Mouse (Mus musculus): ENCODE measurements around the gene Ctcf. TPM values are rescaled to one million over a fixed set of nuclear protein-coding genes. Genes with fewer than 3 reads are reported as not detected.
A peak's percentile ranks its signal among the peaks of the same experiment; 100 is the strongest.

Gene Ctcf
- polyA plus RNA-seq, 1 experiment from 2014 or later: 75.8 TPM

DNA sequence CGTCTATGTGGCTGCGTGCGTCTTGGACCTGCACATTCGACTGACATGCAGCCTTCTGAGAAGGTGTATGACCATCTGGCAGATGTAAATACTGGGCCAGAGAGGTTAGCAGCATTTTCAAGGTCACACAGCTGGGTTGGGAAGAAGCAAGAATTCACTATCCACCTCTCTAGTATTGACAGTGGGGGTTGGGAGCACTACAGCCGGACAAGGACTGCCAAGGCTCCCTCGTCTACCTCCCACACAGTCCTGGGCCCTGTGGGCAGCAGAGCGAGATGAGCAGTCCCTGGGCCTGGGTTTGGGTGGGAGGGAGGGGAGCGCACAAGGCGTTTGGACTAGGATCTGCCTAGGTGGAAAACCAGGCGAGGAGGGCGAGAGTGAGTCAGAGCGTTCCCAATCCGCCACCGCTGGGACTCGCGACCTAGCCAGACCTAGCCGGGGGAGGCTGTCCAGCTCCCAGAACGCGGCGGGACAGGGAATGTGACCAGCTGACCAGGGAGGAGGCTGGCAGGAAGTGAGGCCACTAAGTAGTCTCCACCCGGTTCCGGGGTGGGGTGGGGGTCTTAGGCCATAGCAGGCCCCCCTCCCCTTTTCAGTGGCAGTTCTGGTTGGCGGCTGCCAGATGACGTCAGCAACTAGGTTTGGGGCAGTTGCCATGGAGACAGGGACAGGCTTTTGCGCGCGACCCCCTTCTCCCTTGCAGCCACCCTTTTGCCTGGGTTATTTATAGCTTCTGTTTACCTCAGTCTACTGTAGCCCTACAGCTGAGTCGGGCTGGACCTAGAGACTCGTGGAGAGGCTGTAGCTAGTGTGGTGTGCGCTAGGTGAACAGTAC, 30.0 kb upstream of the Ctcf start:
- peaks cover 75% of the 10 kb centered on the region for H3K4me1 ChIP-seq (replicated peaks)

DNA sequence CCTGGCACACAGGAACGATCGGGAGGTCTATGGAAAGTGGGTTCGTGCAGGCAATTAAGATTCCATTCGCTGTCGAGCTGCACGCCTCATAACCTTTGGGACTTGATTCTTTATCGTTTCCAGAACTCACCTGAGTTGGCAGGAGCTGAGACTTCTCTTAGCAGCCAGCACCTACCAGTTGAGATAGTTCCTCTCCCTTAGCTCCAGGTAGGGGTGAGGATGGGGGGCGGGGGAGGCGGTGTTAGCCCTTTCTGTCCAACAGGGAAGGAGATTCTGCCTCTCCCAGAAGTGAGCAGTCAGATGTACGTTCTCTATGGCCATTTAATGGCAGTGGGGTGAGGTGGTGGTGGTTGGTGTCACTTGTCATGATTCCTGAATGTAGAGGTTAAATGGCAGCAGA, 29.3 kb upstream of the Ctcf start:
- ATAC-seq (ENCODE audit: low read depth) (no peak), DNase-seq (no peak)
- Histone ChIP-seq H3K36me3 (no peaks in the 10 kb centered on the region; the same call in 1 of the 2 replicates), H3K4me2 (peak overlapping the region; percentile 98), H3K27ac (peak overlapping the region; percentile 86), H3K4me3 (replicated peaks) (peak overlapping the region; percentile 76), H3K9me3 (replicated peaks) (no peaks in the 10 kb centered on the region), H3K4me1 (replicated peaks) (peaks cover 82% of the 10 kb centered on the region), H3K9ac (peak overlapping the region; percentile 86), H3K27me3 (0 out of 2 replicates have a peak, but pooled peaks cover 9% of the 10 kb centered on the region)
- WGBS (ENCODE audit: insufficient replicate concordance): 5% methylated on average over 10 of the region's 10 CpGs

More for the DNA sequence above, 30.0 kb upstream of the Ctcf start:
- H3K4me3 ChIP-seq (replicated peaks): peak overlapping the region; percentile 76
- DNase-seq (peak; percentile 67), ATAC-seq (ENCODE audit: low read depth) (peak; percentile 29)
- peak overlapping the region; percentile 98 for H3K4me2 ChIP-seq
- peak overlapping the region; percentile 86 for H3K9ac ChIP-seq
- no peaks in the 10 kb centered on the region for H3K9me3 ChIP-seq (replicated peaks)
- 0 out of 2 replicates have a peak, but pooled peaks cover 5% of the 10 kb centered on the region for H3K27me3 ChIP-seq
- H3K27ac ChIP-seq: peak overlapping the region; percentile 86
- under 1% methylated on average over 30 of the region's 30 CpGs for WGBS (ENCODE audit: insufficient replicate concordance)
- no peaks in the 10 kb centered on the region for H3K36me3 ChIP-seq

DNA sequence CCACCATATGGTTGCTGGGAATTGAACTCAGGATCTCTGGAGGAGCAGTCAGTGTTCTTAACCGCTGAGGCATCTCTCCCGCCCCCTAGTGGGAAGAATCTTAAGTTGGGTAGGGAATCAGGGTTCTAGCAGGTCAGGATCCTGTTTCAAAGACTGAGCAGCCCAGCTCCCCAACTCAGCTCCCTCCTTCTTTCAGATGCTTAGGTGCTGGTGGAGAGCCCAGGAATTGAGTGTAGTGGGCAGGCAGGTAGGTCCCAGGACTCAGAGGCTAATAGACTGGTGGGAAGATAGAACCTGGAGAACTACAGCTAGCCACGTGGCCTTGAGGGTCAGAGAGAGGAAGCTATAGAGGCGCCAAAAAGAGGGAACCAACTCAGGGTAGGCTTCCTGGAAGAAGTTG, 28.7 kb upstream of the Ctcf start:
- peaks cover 13% of the 10 kb centered on the region; the same call in 1 of the 2 replicates for H3K27me3 ChIP-seq
- ATAC-seq (ENCODE audit: low read depth): no peak
- H3K4me3 ChIP-seq (replicated peaks): no peak overlapping the region
- peak overlapping the region; percentile 98 for H3K4me2 ChIP-seq
- H3K9ac ChIP-seq: 0 out of 2 replicates have a peak overlapping the region, but pooled peaks have one; percentile 86
- peaks cover 88% of the 10 kb centered on the region for H3K4me1 ChIP-seq (replicated peaks)
- no peaks in the 10 kb centered on the region for H3K9me3 ChIP-seq (replicated peaks)
- H3K36me3 ChIP-seq: no peaks in the 10 kb centered on the region; the same call in 1 of the 2 replicates
- peak; percentile 58 for DNase-seq
- WGBS (ENCODE audit: insufficient replicate concordance): 2% methylated on average over 4 of the region's 4 CpGs
- peak overlapping the region; percentile 78 for H3K27ac ChIP-seq

DNA sequence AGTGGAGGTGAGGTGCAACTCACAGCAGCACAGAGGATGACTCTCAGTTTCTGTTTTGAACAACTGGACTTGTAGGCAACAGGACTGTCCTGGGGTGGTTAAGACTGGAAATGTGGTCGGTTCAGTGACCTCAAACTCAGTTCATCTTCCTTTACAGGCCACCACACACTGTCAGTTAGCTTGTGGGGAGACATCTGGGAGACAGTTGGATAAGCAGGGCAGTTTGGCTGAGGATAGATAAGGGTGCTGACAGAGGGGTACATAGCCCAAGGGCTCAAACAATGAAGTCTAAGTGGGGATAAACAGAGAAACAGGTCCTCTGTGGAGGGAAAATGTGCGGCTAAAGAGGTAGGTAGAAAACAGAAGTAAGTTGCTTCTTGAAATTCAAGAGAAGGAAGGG, 27.0 kb upstream of the Ctcf start:
- Histone ChIP-seq H3K27ac (peak overlapping the region; percentile 78), H3K27me3 (peaks cover 17% of the 10 kb centered on the region)
- whole genome bisulfite sequencing (ENCODE audit: insufficient replicate concordance): 7% methylated on average over 2 of the region's 2 CpGs

DNA sequence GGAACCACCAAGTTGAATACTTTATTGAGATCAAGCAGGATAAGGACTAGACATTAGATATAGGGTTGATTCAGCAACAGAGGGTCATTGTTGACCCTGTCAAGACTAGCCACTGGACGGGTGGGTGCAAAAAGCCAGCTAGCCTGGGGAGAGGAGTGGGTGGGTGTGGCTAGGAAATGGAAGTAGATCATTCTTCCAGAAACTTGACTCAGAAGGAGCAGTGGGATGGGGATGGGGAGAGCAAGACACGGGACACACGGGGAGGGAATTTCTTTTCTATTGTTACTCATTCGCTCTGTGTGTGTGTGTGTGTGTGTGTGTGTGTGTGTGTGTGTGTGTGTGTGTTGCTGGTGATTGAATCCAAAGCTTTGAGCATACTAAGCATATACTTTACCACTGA, 26.6 kb upstream of the Ctcf start:
- DNase-seq (no peak), ATAC-seq (ENCODE audit: low read depth) (no peak)
- Histone ChIP-seq H3K27me3 (peaks cover 20% of the 10 kb centered on the region), H3K4me3 (replicated peaks) (peak overlapping the region; percentile 17; the same call in 1 of the 2 replicates), H3K27ac (peak overlapping the region; percentile 78), H3K9ac (peak overlapping the region; percentile 27; the same call in 1 of the 2 replicates), H3K9me3 (replicated peaks) (no peaks in the 10 kb centered on the region), H3K36me3 (peaks cover 2% of the 10 kb centered on the region), H3K4me2 (peak overlapping the region; percentile 48), H3K4me1 (replicated peaks) (peaks cover 99% of the 10 kb centered on the region)
- 14% methylated on average over 4 of the region's 4 CpGs for WGBS (ENCODE audit: insufficient replicate concordance)

More for the DNA sequence above, 27.0 kb upstream of the Ctcf start:
- Histone ChIP-seq H3K36me3 (no peaks in the 10 kb centered on the region; the same call in 1 of the 2 replicates), H3K4me3 (replicated peaks) (peak overlapping the region; percentile 17; the same call in 1 of the 2 replicates), H3K9me3 (replicated peaks) (no peaks in the 10 kb centered on the region), H3K9ac (peak overlapping the region; percentile 27; the same call in 1 of the 2 replicates), H3K4me1 (replicated peaks) (peaks cover 99% of the 10 kb centered on the region), H3K4me2 (peak overlapping the region; percentile 48)
- ATAC-seq (ENCODE audit: low read depth) (peak; percentile 66), DNase-seq (peak; percentile 66)

DNA sequence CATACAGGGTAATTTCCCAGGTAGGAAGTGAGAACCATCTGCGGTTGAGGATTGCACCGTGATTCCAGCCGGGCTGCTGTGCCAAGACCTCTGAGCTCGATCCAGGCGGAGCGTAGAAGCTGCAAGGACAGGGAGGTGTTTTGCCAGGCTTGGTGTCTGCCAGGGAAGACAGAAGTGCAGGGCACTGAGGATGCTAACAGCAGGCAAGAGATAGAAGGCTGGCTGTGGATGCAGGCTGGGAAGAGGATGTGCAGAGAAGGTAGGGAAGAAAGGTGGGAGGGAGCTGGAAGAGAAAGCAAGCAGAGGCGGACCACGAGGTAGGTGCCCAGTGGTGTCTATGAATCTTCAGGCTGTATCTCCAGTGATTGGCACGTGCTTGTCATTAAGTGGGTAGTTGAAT, 24.5 kb upstream of the Ctcf start:
- H3K4me1 ChIP-seq (replicated peaks): peaks cover 83% of the 10 kb centered on the region
- no peak for ATAC-seq (ENCODE audit: low read depth)

DNA sequence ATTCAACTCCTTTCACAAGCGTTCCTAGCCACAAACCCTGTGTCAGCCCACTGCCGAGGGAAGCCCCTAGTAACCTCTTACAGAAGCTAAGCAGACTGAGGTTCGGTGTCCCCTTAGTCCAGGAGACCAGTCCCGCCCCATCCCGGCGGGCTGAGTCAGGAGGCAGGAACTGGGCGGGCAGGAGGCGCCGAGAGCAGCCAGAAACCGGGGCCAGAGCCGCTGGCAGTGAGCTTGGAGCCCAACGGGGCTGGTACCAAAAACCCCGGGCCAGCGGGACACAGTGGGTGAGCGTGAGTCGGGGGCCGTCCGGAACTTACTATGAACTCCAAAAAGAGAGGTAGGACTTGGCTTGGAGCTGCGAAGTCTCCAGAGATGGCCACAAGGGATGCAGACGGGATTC, 23.3 kb upstream of the Ctcf start:
- DNase-seq: no peak
- Histone ChIP-seq H3K9ac (0 out of 2 replicates have a peak overlapping the region, but pooled peaks have one; percentile 22), H3K27me3 (peaks cover 20% of the 10 kb centered on the region), H3K4me1 (replicated peaks) (peaks cover 71% of the 10 kb centered on the region), H3K9me3 (replicated peaks) (no peaks in the 10 kb centered on the region), H3K4me2 (peak overlapping the region; percentile 75), H3K27ac (no peak overlapping the region), H3K4me3 (replicated peaks) (peak overlapping the region; percentile 14), H3K36me3 (peaks cover 34% of the 10 kb centered on the region)
- 9% methylated on average over 20 of the region's 20 CpGs for WGBS (ENCODE audit: insufficient replicate concordance)
- ATAC-seq (ENCODE audit: low read depth): no peak

More for the DNA sequence above, 24.5 kb upstream of the Ctcf start:
- no peak overlapping the region for H3K27ac ChIP-seq
- whole genome bisulfite sequencing (ENCODE audit: insufficient replicate concordance): 80% methylated on average over 9 of the region's 9 CpGs
- H3K9ac ChIP-seq: no peak overlapping the region
- H3K36me3 ChIP-seq: peaks cover 22% of the 10 kb centered on the region
- no peaks in the 10 kb centered on the region for H3K9me3 ChIP-seq (replicated peaks)
- peaks cover 20% of the 10 kb centered on the region for H3K27me3 ChIP-seq
- no peak overlapping the region for H3K4me3 ChIP-seq (replicated peaks)
- DNase-seq: no peak
- H3K4me2 ChIP-seq: no peak overlapping the region

DNA sequence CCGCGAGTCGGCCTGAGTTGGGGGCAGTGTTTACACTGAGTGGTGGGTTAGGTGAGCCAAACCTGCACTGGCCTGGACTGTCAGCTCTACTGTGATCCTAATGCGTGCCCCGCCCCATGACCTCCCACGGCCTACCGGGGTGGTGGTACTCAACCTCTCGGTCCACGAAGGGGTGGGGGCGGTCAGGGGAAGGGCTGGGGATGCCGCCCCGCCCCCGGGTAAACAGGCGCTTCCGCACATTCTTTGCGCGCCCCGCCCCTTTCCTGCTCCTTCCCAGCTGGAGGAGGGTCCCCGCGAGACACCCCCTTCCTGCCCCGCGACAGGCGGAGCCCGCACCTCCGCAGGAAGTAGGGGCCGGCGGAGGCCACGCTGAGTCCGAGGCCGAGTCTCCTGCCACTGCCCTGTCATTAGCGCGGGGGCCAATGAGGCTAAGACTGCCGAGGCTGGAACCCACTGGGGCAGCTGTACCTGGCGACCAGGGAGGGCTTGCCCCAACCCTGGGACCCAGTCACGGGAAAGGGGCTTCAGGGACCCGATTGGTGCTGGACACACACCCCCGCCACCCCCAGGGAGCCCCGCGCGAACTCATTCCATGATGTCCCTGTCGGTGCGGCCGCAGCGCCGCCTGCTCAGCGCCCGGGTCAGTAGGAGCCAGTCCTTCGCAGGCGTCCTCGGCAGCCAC, 22.4 kb upstream of the Ctcf start:
- Histone ChIP-seq H3K27me3 (peaks cover 20% of the 10 kb centered on the region), H3K4me2 (peak overlapping the region; percentile 75), H3K9ac (peak overlapping the region; percentile 51), H3K4me3 (replicated peaks) (peak overlapping the region; percentile 55), H3K4me1 (replicated peaks) (peaks cover 61% of the 10 kb centered on the region), H3K9me3 (replicated peaks) (no peaks in the 10 kb centered on the region), H3K27ac (no peak overlapping the region; the same call in 1 of the 2 replicates), H3K36me3 (peaks cover 43% of the 10 kb centered on the region)
- 22% methylated on average over 50 of the region's 50 CpGs for WGBS (ENCODE audit: insufficient replicate concordance)
- no peak for DNase-seq
- ATAC-seq (ENCODE audit: low read depth): no peak

DNA sequence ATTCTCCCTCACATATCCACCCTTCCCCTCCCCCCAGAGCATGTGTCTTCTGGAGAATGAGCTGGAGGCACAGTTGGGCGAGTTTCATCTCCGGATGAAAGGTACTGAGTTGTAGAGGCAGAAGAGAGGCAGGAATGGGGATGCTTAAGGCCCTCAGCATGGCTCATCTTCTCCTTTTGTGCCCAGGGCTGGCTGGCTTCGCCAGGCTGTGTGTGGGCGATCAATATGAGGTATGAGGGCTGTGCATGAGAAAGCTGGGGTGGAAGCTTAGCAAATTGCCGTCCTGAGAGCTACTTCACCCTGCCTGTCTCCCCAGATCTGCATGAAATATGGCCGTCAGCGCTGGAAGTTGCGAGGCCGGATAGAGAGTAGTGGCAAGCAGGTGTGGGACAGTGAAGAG, 20.4 kb upstream of the Ctcf start:
- Histone ChIP-seq H3K9me3 (replicated peaks) (no peaks in the 10 kb centered on the region), H3K4me3 (replicated peaks) (no peak overlapping the region), H3K36me3 (peaks cover 63% of the 10 kb centered on the region), H3K9ac (no peak overlapping the region), H3K27ac (no peak overlapping the region), H3K4me2 (no peak overlapping the region), H3K4me1 (replicated peaks) (peaks cover 42% of the 10 kb centered on the region), H3K27me3 (peaks cover 20% of the 10 kb centered on the region)
- DNase-seq: no peak
- 89% methylated on average over 9 of the region's 9 CpGs for WGBS (ENCODE audit: insufficient replicate concordance)
- ATAC-seq (ENCODE audit: low read depth): no peak

DNA sequence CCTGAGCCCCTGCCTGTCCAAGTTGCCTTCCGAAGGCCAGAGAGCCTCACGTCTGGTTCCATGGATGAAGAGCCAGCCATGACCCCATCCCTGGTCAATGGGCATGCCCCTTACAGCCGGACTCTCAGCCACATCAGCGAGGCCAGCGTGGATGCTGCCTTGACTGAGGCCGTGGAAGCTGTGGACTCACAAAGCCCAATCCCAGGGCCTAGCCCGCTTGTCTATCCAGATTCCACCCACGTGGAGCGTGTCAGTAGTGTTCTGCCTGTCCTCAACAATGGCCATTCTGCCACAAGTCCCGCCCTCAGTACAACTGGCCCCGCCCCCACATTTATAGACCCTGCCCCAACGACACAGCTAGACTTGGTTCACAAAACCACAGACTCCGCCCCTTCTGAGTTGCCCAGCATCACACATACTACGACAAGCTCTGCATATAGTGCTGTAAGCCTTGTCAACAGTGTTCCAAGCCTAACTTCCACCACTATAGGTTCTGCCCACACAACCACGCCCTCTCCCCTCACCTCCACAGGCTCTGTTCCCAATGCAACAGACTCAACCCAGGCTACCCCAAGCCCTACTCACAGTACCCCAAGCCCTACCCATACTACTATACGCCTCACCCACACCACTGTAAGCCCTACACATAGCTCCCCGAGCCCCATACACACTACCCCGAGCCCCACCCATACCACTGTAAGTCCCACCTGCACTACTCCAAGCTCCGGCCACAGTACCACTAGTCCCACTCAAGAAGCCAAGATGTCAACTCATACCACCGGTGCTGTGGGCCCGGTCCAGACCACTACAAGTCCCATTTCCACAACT, 18.7 kb upstream of the Ctcf start:
- Histone ChIP-seq H3K36me3 (peaks cover 76% of the 10 kb centered on the region), H3K27ac (no peak overlapping the region), H3K4me1 (replicated peaks) (peaks cover 33% of the 10 kb centered on the region), H3K9me3 (replicated peaks) (no peaks in the 10 kb centered on the region), H3K27me3 (peaks cover 11% of the 10 kb centered on the region), H3K4me3 (replicated peaks) (no peak overlapping the region), H3K4me2 (no peak overlapping the region), H3K9ac (no peak overlapping the region)
- WGBS (ENCODE audit: insufficient replicate concordance): 76% methylated on average over 21 of the region's 21 CpGs
- DNase-seq (no peak), ATAC-seq (ENCODE audit: low read depth) (no peak)

Data from liver, embryonic 13.5 days (tissue).